8 mouse cellular contexts compared by ENCODE assay signal in genomic region chr9:21131059-21131956, GRCm38 (mm10). TPM values are rescaled to one million over a fixed set of nuclear protein-coding genes. Genes with fewer than 3 reads are reported as not detected.
DNase-seq lines count a peak whose midpoint lies in the region; ATAC-seq and TF ChIP-seq lines count a peak whose summit lies in the region.

TSS of gene Tyk2 (minus strand) at chr9:21131243.

- H3K27ac ChIP-seq in forebrain, embryonic 10.5 days = peak within 1 kb of the TSS; percentile 81
- peak within 1 kb of the TSS; percentile 76 for H3K27ac ChIP-seq in heart, embryonic 15.5 days
- H3K27ac ChIP-seq in liver, embryonic 14.5 days = no peak within 1 kb of the TSS
- H3K27ac ChIP-seq in neural tube, embryonic 11.5 days (ENCODE audit: low read depth, low read length) = 0 out of 2 replicates have a peak within 1 kb of the TSS, but pooled peaks have one; percentile 1
- 0 out of 2 replicates have a peak within 1 kb of the TSS, but pooled peaks have one; percentile 41 for H3K27ac ChIP-seq in stomach, postnatal 0 days (replicated peaks)

- H3K4me3 ChIP-seq in forebrain, embryonic 10.5 days = peak within 1 kb of the TSS; percentile 61
- peak within 1 kb of the TSS; percentile 73 for H3K4me3 ChIP-seq in heart, embryonic 15.5 days
- H3K4me3 ChIP-seq in liver, embryonic 14.5 days (ENCODE audit: insufficient read depth in 1 of 2, low read depth in 2 of 2, low read length in 2 of 2) = peak within 1 kb of the TSS; percentile 60 to 76
- peak within 1 kb of the TSS; percentile 53 for H3K4me3 ChIP-seq in neural tube, embryonic 11.5 days (ENCODE audit: low read depth, low read length)
- peak within 1 kb of the TSS; percentile 65 for H3K4me3 ChIP-seq in stomach, postnatal 0 days (ENCODE audit: low read depth, low read length)

- 0 out of 2 replicates have a peak, but pooled peaks have one; percentile 10 for TF ChIP-seq CTCF in liver, embryonic 14.5 days (IDR thresholded peaks at IDR 0.05; ENCODE audit: low read depth)
- TF ChIP-seq CTCF in stomach, postnatal 0 days (IDR thresholded peaks at IDR 0.05; ENCODE audit: low read depth) = no peak

- 6% methylated on average over 37 of the region's 37 CpGs for WGBS in forebrain, embryonic 10.5 days
- WGBS in heart, embryonic 15.5 days = 6% methylated on average over 37 of the region's 37 CpGs
- 5% methylated on average over 37 of the region's 37 CpGs for WGBS in liver, embryonic 14.5 days (ENCODE audit: insufficient replicate concordance)
- 6% methylated on average over 37 of the region's 37 CpGs for WGBS in neural tube, embryonic 11.5 days
- WGBS in stomach, postnatal 0 days = 5% methylated on average over 37 of the region's 37 CpGs

- H3K4me2 ChIP-seq in heart, embryonic 15.5 days = peak within 1 kb of the TSS; percentile 71
- peak within 1 kb of the TSS; percentile 77 for H3K4me2 ChIP-seq in liver, embryonic 14.5 days (ENCODE audit: low read depth)
- peak within 1 kb of the TSS; percentile 66 for H3K4me2 ChIP-seq in neural tube, embryonic 11.5 days (ENCODE audit: low read depth)
- H3K4me2 ChIP-seq in stomach, postnatal 0 days (replicated peaks; ENCODE audit: low read depth) = peak within 1 kb of the TSS; percentile 69

- no peaks in the 10 kb centered on the region for H3K9me3 ChIP-seq in forebrain, embryonic 10.5 days
- H3K9me3 ChIP-seq in heart, embryonic 15.5 days (replicated peaks) = no peaks in the 10 kb centered on the region
- H3K9me3 ChIP-seq in liver, embryonic 14.5 days (ENCODE audit: control insufficient read depth, low read length) = no peaks in the 10 kb centered on the region
- H3K9me3 ChIP-seq in neural tube, embryonic 11.5 days (ENCODE audit: control insufficient read depth, low read length) = no peaks in the 10 kb centered on the region
- no peaks in the 10 kb centered on the region for H3K9me3 ChIP-seq in stomach, postnatal 0 days (ENCODE audit: control insufficient read depth, low read length)

- peak within 1 kb of the TSS; percentile 69 for H3K9ac ChIP-seq in heart, embryonic 15.5 days
- H3K9ac ChIP-seq in liver, embryonic 14.5 days (replicated peaks) = peak within 1 kb of the TSS; percentile 53
- peak within 1 kb of the TSS; percentile 59 for H3K9ac ChIP-seq in neural tube, embryonic 11.5 days (ENCODE audit: low read length)
- H3K9ac ChIP-seq in stomach, postnatal 0 days (ENCODE audit: low read length) = peak within 1 kb of the TSS; percentile 71

- peak; percentile 93 for ATAC-seq in heart, embryonic 15.5 days (replicated peaks; ENCODE audit: insufficient number of reproducible peaks, insufficient read depth, low FRiP score, low read depth)
- ATAC-seq in liver, embryonic 14.5 days (ENCODE audit: insufficient read depth) = peak; percentile 92
- peak; percentile 98 for ATAC-seq in neural tube, embryonic 11.5 days (ENCODE audit: insufficient read depth, low FRiP score, low TSS enrichment)
- ATAC-seq in stomach, postnatal 0 days (ENCODE audit: low FRiP score, low TSS enrichment) = peak; percentile 95

- no peaks in the 10 kb centered on the region for H3K27me3 ChIP-seq in forebrain, embryonic 10.5 days (ENCODE audit: poor library complexity, severe bottlenecking)
- no peaks in the 10 kb centered on the region for H3K27me3 ChIP-seq in heart, embryonic 15.5 days
- no peaks in the 10 kb centered on the region for H3K27me3 ChIP-seq in liver, embryonic 14.5 days (ENCODE audit: control insufficient read depth, insufficient read depth, low read length)
- H3K27me3 ChIP-seq in neural tube, embryonic 11.5 days (ENCODE audit: control insufficient read depth, insufficient read depth, low read length) = no peaks in the 10 kb centered on the region
- no peaks in the 10 kb centered on the region for H3K27me3 ChIP-seq in stomach, postnatal 0 days (ENCODE audit: control insufficient read depth, insufficient read depth, low read length)

- peaks cover 17% of the 10 kb centered on the region for H3K4me1 ChIP-seq in forebrain, embryonic 10.5 days
- H3K4me1 ChIP-seq in heart, embryonic 15.5 days (replicated peaks) = peaks cover 35% of the 10 kb centered on the region
- H3K4me1 ChIP-seq in liver, embryonic 14.5 days (replicated peaks; ENCODE audit: control insufficient read depth in 2 of 2, insufficient read depth in 2 of 2, low read length in 1 of 2) = peaks cover 3 to 11% of the 10 kb centered on the region in 2 experiments; a peak in 2 of 4 replicates
- 0 out of 2 replicates have a peak, but pooled peaks cover 2% of the 10 kb centered on the region for H3K4me1 ChIP-seq in neural tube, embryonic 11.5 days (ENCODE audit: control insufficient read depth, insufficient read depth, low read length)
- H3K4me1 ChIP-seq in stomach, postnatal 0 days (replicated peaks; ENCODE audit: control insufficient read depth, insufficient read depth) = no peaks in the 10 kb centered on the region

- TF ChIP-seq EP300 in liver, embryonic 14.5 days (IDR thresholded peaks at IDR 0.05; ENCODE audit: low read depth) = no peak
- no peak for TF ChIP-seq EP300 in stomach, postnatal 0 days (optimal IDR thresholded peaks at IDR 0.05)

- H3K36me3 ChIP-seq in forebrain, embryonic 10.5 days (replicated peaks) = peaks cover 11% of the 10 kb centered on the region
- H3K36me3 ChIP-seq in heart, embryonic 15.5 days = no peaks in the 10 kb centered on the region
- no peaks in the 10 kb centered on the region; the same call in 1 of the 2 replicates for H3K36me3 ChIP-seq in liver, embryonic 14.5 days (replicated peaks; ENCODE audit: control insufficient read depth, insufficient read depth, low read depth)
- no peaks in the 10 kb centered on the region for H3K36me3 ChIP-seq in neural tube, embryonic 11.5 days (ENCODE audit: control insufficient read depth, insufficient read depth, low read length)
- H3K36me3 ChIP-seq in stomach, postnatal 0 days (ENCODE audit: control insufficient read depth, insufficient read depth, low read length) = 0 out of 2 replicates have a peak, but pooled peaks cover 2% of the 10 kb centered on the region

- peak; percentile 76 to 83 for DNase-seq in CD8-positive naive resting alpha-beta T cell, adult 2 months (ENCODE audit: low read depth in 2 of 2, low spot score in 2 of 2)
- DNase-seq in c-Kit-positive CD71-negative TER-119-negative erythroid progenitor cells, embryonic 14.5 days (ENCODE audit: low read depth) = peak; percentile 92
- peak; percentile 92 for DNase-seq in forebrain, embryonic 10.5 days (ENCODE audit: extremely low spot score, low spot score)
- peak; percentile 94 to 97 for DNase-seq in kidney, postnatal 25 days
- DNase-seq in liver, embryonic 14.5 days (ENCODE audit: low read depth in 3 of 3, low spot score in 3 of 3) = peak; percentile 86 to 89 (median 88)
- peak; percentile 94 for DNase-seq in neural tube, embryonic 11.5 days (ENCODE audit: low spot score)
- peak; percentile 92 for DNase-seq in stomach, postnatal 0 days (ENCODE audit: low spot score)

RNA-seq across cellular contexts. Expression of gene Tyk2, which starts in this region (rescaled TPM):
- 12.6 and 13.4 TPM in 2 replicates for polyA plus RNA-seq in forebrain, embryonic 10.5 days (2016; fragmentation: Nextera tagmentation; extraction: Ambion mirVana)
- polyA plus RNA-seq in heart, embryonic 15.5 days (2015; fragmentation: Nextera tagmentation; extraction: Ambion mirVana) = 12.2 and 16.6 TPM in 2 replicates
- 5.7 and 6.2 TPM in 2 replicates for polyA plus RNA-seq in liver, embryonic 14.5 days (2012; rRNA removed)
- 4.0 and 5.1 TPM in 2 replicates for polyA plus RNA-seq in liver, embryonic 14.5 days (2014; fragmentation: Nextera tagmentation; extraction: Ambion mirVana)
- 8.6 and 9.2 TPM in 2 replicates for polyA plus RNA-seq in neural tube, embryonic 11.5 days (2014; fragmentation: Nextera tagmentation; extraction: Ambion mirVana)
- polyA plus RNA-seq in stomach, postnatal 0 days (2015; fragmentation: Nextera tagmentation; extraction: Ambion mirVana) = 6.8 and 7.1 TPM in 2 replicates
